Mouse (Mus musculus) CH12.LX (cell line): Measurements from ENCODE around the gene Cnot8. TPM values are rescaled to one million over a fixed set of nuclear protein-coding genes. Genes with fewer than 3 reads are reported as not detected.

Experiments used
- DNase-seq: peaks from one replicate; pipeline ENCODE4 v3.0.0-alpha.2; 2013; ENCODE audit errors: extremely low read depth
- H3K27ac ChIP-seq: 2 replicates; pipeline ENCODE4 v1.5.1; 2012; ENCODE audit warnings: low read depth, mild to moderate bottlenecking, control low read depth, moderate library complexity; ENCODE audit not compliant: insufficient read depth
- H3K27me3 ChIP-seq: replicated peaks from 2 replicates; pipeline ENCODE3; 2012; ENCODE audit warnings: inconsistent platforms
- H3K36me3 ChIP-seq, 2 experiments: replicated peaks in 1 of 2; 2 replicates each; pipeline versions ENCODE3 to v1.6.1; 2012; ENCODE audit warnings: inconsistent platforms in 1 of 2, low read length in 1 of 2, mild to moderate bottlenecking in 1 of 2, mixed read lengths in 1 of 2, moderate library complexity in 1 of 2; ENCODE audit not compliant: control insufficient read depth in 1 of 2, insufficient read depth in 1 of 2
- H3K4me1 ChIP-seq, 2 experiments: 2 replicates each; pipeline ENCODE4 v1.6.1; 2012; ENCODE audit warnings: inconsistent platforms in 1 of 2, moderate library complexity in 1 of 2; ENCODE audit not compliant: insufficient read depth in 2 of 2, control insufficient read depth in 1 of 2
- H3K4me2 ChIP-seq: 2 replicates; pipeline ENCODE4 v1.6.1; 2012; ENCODE audit warnings: low read depth, mild to moderate bottlenecking, control low read depth; ENCODE audit not compliant: poor library complexity, insufficient read depth, severe bottlenecking
- H3K4me3 ChIP-seq, 3 experiments: fragments of 150-350 bp in 1 of 3; sonication (generic) in 1 of 3; replicated peaks in 1 of 3; 2 replicates each; pipeline versions ENCODE3 to v1.5.1; 2011 to 2012; ENCODE audit warnings: low read depth in 2 of 3, low read length in 2 of 3, mild to moderate bottlenecking in 2 of 3, moderate library complexity in 2 of 3, control low read depth in 1 of 3, improper control_type of control experiment in 1 of 3, inconsistent platforms in 1 of 3, mixed read lengths in 1 of 3; ENCODE audit not compliant: poor library complexity in 1 of 3
- H3K79me2 ChIP-seq: replicated peaks from 2 replicates; pipeline ENCODE4 v1.6.1; 2012; ENCODE audit warnings: mild to moderate bottlenecking, moderate library complexity; ENCODE audit not compliant: control insufficient read depth, poor library complexity, insufficient read depth, severe bottlenecking; ENCODE audit errors: extremely low read depth
- H3K9ac ChIP-seq: 2 replicates; pipeline ENCODE4 v1.6.1; 2012; ENCODE audit warnings: low read depth, mild to moderate bottlenecking, control low read depth, moderate library complexity; ENCODE audit not compliant: insufficient read depth
- H3K9me3 ChIP-seq: replicated peaks from 2 replicates; pipeline ENCODE3; 2012; ENCODE audit warnings: low read length, inconsistent platforms, mixed read lengths
- CHD2 ChIP-seq: IDR thresholded peaks from 2 replicates; pipeline ENCODE4 v1.6.1; 2011; ENCODE audit warnings: low read length, improper control_type of control experiment
- CTCF ChIP-seq, 2 experiments: IDR thresholded peaks in 1 of 2; conservative IDR thresholded peaks in 1 of 2; 2 replicates each; pipeline ENCODE4 v1.5.1; 2011 to 2012; ENCODE audit warnings: low read depth in 2 of 2, low read length in 2 of 2, improper control_type of control experiment in 1 of 2, inconsistent platforms in 1 of 2, mild to moderate bottlenecking in 1 of 2, moderate library complexity in 1 of 2
- EP300 ChIP-seq: IDR thresholded peaks from 2 replicates; pipeline ENCODE4 v1.6.1; 2011; ENCODE audit warnings: low read length, improper control_type of control experiment
- ETS1 ChIP-seq: conservative IDR thresholded peaks from 2 replicates; pipeline ENCODE4 v1.6.1; 2012; ENCODE audit warnings: low read depth, mild to moderate bottlenecking, inconsistent platforms, low read length, improper control_type of control experiment, moderate library complexity
- GABPA ChIP-seq: IDR thresholded peaks from 2 replicates; pipeline ENCODE4 v1.6.1; 2012; ENCODE audit warnings: low read depth, low read length, improper control_type of control experiment, inconsistent platforms; ENCODE audit not compliant: insufficient replicate concordance
- HCFC1 ChIP-seq: IDR thresholded peaks from 2 replicates; pipeline ENCODE4 v1.6.1; 2012; ENCODE audit warnings: low read depth, mild to moderate bottlenecking, inconsistent platforms, low read length, improper control_type of control experiment
- IRF4 ChIP-seq: IDR thresholded peaks from 2 replicates; pipeline ENCODE4 v1.6.1; 2014; ENCODE audit warnings: low read depth, mild to moderate bottlenecking, inconsistent platforms, low read length, improper control_type of control experiment
- JUND ChIP-seq: conservative IDR thresholded peaks from 2 replicates; pipeline ENCODE4 v1.6.1; 2011; ENCODE audit warnings: low read depth, low read length, improper control_type of control experiment
- KAT2A ChIP-seq: IDR thresholded peaks from 2 replicates; pipeline ENCODE4 v1.6.1; 2012; ENCODE audit warnings: low read length, improper control_type of control experiment, inconsistent platforms; ENCODE audit not compliant: insufficient replicate concordance
- MAFK ChIP-seq: IDR thresholded peaks from 2 replicates; pipeline ENCODE4 v1.6.1; 2011; ENCODE audit warnings: low read length, improper control_type of control experiment; ENCODE audit not compliant: insufficient replicate concordance
- MAZ ChIP-seq: IDR thresholded peaks from 2 replicates; pipeline ENCODE4 v1.6.1; 2012; ENCODE audit warnings: low read depth, mild to moderate bottlenecking, inconsistent platforms, low read length, improper control_type of control experiment, moderate library complexity
- MEF2A ChIP-seq: IDR thresholded peaks from 2 replicates; pipeline ENCODE4 v1.6.1; 2014; ENCODE audit warnings: low read depth, mild to moderate bottlenecking, inconsistent platforms, low read length, improper control_type of control experiment, borderline replicate concordance
- MXI1 ChIP-seq: IDR thresholded peaks from 2 replicates; pipeline ENCODE4 v1.6.1; 2011; ENCODE audit warnings: mild to moderate bottlenecking, low read depth, low read length, improper control_type of control experiment
- MYC ChIP-seq: IDR thresholded peaks from 2 replicates; pipeline ENCODE4 v1.6.1; 2011; ENCODE audit warnings: low read depth, mild to moderate bottlenecking, improper control_type of control experiment, low read length
- NRF1 ChIP-seq: IDR thresholded peaks from 2 replicates; pipeline ENCODE4 v1.6.1; 2014; ENCODE audit warnings: low read depth, mild to moderate bottlenecking, inconsistent platforms, low read length, improper control_type of control experiment, moderate library complexity
- POLR2AphosphoS2 ChIP-seq: IDR thresholded peaks from 2 replicates; pipeline ENCODE4 v1.6.1; 2011; ENCODE audit warnings: low read depth, low read length, improper control_type of control experiment
- SIN3A ChIP-seq: IDR thresholded peaks from 2 replicates; pipeline ENCODE4 v1.6.1; 2012; ENCODE audit warnings: low read length, improper control_type of control experiment, inconsistent platforms
- SMC3 ChIP-seq: IDR thresholded peaks from 2 replicates; pipeline ENCODE4 v1.6.1; 2011; ENCODE audit warnings: low read depth, low read length, improper control_type of control experiment
- USF1 ChIP-seq: IDR thresholded peaks from 2 replicates; pipeline ENCODE4 v1.6.1; 2014; ENCODE audit warnings: low read depth, mild to moderate bottlenecking, inconsistent platforms, low read length, improper control_type of control experiment
- USF2 ChIP-seq: conservative IDR thresholded peaks from 2 replicates; pipeline ENCODE4 v1.6.1; 2011; ENCODE audit warnings: low read depth, low read length, improper control_type of control experiment
- ZC3H11A ChIP-seq: IDR thresholded peaks from 2 replicates; pipeline ENCODE4 v1.6.1; 2012; ENCODE audit warnings: low read depth, mild to moderate bottlenecking, inconsistent platforms, low read length, improper control_type of control experiment
- ZKSCAN1 ChIP-seq: IDR thresholded peaks from 2 replicates; pipeline ENCODE4 v1.6.1; 2012; ENCODE audit warnings: low read depth, inconsistent platforms, low read length, improper control_type of control experiment, borderline replicate concordance
- dilution Hi-C: fragments of 300-500 bp; cut with MboI; formaldehyde crosslinking; loops from 2 replicates; pipeline ENCODE4 v1.14.3; 2020; ENCODE audit warnings: low sequenced_read_pairs; ENCODE audit not compliant: extremely low pct_unique_long_range_greater_than_20kb, extremely low pct_ligation_motif_present
- in situ Hi-C: fragments of 300-500 bp; cut with MboI; formaldehyde crosslinking; loops from 3 replicates; pipeline ENCODE4 v1.14.3; 2019; ENCODE audit warnings: low sequenced_read_pairs, low pct_ligation_motif_present, low pct_unique_long_range_greater_than_20kb, mixed read lengths
- polyA plus RNA-seq: library from polyadenylated mRNA; unstranded; fragments of >175 nt; gene quantifications from 2 replicates; pipeline ENCODE4 v1.2.1, GENCODE M21; 2012; ENCODE audit warnings: low read depth; ENCODE audit not compliant: insufficient read length
- total RNA-seq, 2 experiments: library from RNA; depleted of rRNA; stranded (reverse); fragments of 300-350 nt in 1 of 2; fragments of >200 nt in 1 of 2; gene quantifications; 2 replicates each; pipeline ENCODE4 v1.2.3; 2012 to 2014

Cnot8 gene
- total and polyA plus RNA-seq, 3 experiments = 90.2 to 134 (median 91.9) TPM

DNA sequence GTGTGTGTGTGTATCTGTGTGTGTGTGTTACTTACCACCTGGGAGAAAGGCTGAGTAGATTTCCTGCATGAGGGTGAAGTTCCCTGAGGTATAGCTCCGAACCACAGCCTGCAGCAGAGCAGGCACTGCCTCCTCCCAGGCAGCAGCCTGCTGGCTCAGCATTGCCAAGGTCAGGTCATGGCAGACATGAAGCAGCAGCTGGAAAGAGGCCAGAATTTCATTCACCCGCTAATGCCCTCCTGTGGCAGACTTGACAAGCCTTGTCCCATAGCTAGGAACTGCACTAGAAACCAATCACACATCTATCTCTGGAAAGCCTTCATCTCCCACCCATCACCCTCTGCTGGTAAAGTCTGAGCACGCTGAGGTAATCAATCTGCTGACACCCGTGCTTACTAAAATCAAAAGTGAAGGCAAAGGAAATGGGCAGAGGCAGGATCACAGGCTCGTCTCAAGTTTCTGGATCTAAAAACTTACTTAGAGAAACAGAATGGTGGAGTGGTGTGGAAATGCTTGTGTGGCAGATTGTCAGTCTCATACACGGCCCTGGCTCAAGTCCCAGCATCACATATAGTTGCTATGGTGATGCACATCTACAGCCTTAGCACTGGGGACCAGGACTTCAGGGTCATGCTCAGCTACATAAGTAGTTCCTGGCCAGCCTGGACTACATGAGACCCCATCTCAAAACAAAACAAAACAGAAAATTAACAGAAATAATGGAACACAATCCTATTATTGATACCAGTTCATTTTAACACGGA, 22.6 kb downstream of the Cnot8 start:
- H3K4me1 ChIP-seq = no peaks in the 10 kb centered on the region
- H3K4me2 ChIP-seq = no peak overlapping the region
- dilution Hi-C loops = no loop called here
- no peak overlapping the region for H3K9ac ChIP-seq
- no peak for DNase-seq
- no peak overlapping the region for H3K4me3 ChIP-seq
- H3K36me3 ChIP-seq = peaks cover 90 to 97% of the 10 kb centered on the region in 2 experiments
- H3K9me3 ChIP-seq = no peaks in the 10 kb centered on the region
- TF ChIP-seq POLR2AphosphoS2 (0 out of 2 replicates have a peak, but pooled peaks have one; percentile 26), SMC3 (peak; percentile 18; the same call in 1 of the 2 replicates), CTCF (conservative IDR thresholded peaks at IDR 0.05 in 1 of 2, IDR thresholded peaks at IDR 0.05 in 1 of 2; ENCODE audit: low read depth in 2 of 2, low read length in 2 of 2) (peak in 1 of 2 experiments; percentile 31; a peak in 2 of 4 replicates), NRF1 (no peak), ZC3H11A (no peak), HCFC1 (no peak)
- H3K79me2 ChIP-seq = no peaks in the 10 kb centered on the region
- no peaks in the 10 kb centered on the region for H3K27me3 ChIP-seq
- no peak overlapping the region for H3K27ac ChIP-seq
- in situ Hi-C loops = no loop called here

DNA sequence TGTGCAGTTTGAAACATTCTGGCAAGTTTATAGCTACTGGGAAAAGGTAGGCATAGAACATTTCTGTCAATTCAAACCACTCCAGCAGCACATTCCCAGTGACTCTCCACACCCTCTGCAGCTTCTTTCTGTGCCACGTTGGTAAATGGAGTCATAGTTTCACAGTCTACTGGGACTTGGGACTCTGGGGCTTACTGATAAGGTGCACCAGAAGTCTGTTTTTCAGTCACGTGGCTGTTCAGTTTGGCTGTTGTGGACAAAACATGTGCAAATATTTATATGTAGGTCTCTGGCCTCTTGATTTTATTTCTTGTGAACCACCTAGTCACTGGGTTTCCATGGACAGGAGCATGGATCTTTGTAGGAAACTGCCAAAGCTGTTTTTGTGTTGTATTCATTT, 23.6 kb downstream of the Cnot8 start:
- no peaks in the 10 kb centered on the region for H3K9me3 ChIP-seq
- H3K4me2 ChIP-seq = no peak overlapping the region
- H3K9ac ChIP-seq = no peak overlapping the region
- in situ Hi-C loops (no loop called here), dilution Hi-C loops (no loop called here)
- H3K4me1 ChIP-seq = no peaks in the 10 kb centered on the region
- no peak for DNase-seq
- no peak overlapping the region for H3K4me3 ChIP-seq
- H3K27me3 ChIP-seq = no peaks in the 10 kb centered on the region
- H3K27ac ChIP-seq = no peak overlapping the region
- peaks cover 92 to 98% of the 10 kb centered on the region in 2 experiments for H3K36me3 ChIP-seq
- no peak for TF ChIP-seq SMC3
- no peak for TF ChIP-seq EP300
- TF ChIP-seq ETS1 = no peak
- no peaks in the 10 kb centered on the region for H3K79me2 ChIP-seq

DNA sequence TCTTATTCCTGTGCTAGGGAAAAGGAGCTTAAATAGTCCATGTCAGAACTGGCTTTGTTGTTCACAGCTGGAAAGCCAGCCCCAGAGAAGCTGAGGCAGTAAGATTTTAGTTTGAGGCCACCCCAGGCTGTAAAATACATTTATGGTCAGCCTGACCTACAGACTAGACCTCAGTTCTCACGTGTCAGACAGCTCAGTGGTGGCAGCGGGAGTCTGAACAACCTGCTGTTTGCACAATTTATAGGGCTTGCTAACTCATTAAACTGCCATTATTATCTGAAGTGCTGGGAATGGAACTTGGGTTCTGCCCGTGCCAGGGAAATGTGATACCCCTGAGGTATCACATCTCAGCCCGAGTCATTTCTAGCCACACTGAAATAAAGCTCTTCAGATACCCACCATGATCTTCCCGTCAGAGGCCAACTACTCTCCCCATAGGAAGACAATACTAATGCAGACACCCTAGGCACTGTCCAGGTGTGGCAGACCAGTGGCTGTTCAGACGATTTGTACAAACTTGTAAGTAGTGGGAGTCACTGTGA, 25.4 kb downstream of the Cnot8 start:
- Histone ChIP-seq H3K4me2 (no peak overlapping the region), H3K9ac (no peak overlapping the region), H3K4me3 (no peak overlapping the region), H3K9me3 (no peaks in the 10 kb centered on the region), H3K79me2 (no peaks in the 10 kb centered on the region), H3K36me3 (peaks cover 87 to 98% of the 10 kb centered on the region in 2 experiments), H3K4me1 (no peaks in the 10 kb centered on the region), H3K27me3 (no peaks in the 10 kb centered on the region), H3K27ac (no peak overlapping the region)
- dilution Hi-C loops (no loop called here), in situ Hi-C loops (no loop called here)
- no peak for TF ChIP-seq USF1
- TF ChIP-seq ZKSCAN1 = no peak
- no peak for TF ChIP-seq JUND
- TF ChIP-seq IRF4 = no peak
- TF ChIP-seq USF2 = no peak
- no peak for TF ChIP-seq CTCF (conservative IDR thresholded peaks at IDR 0.05 in 1 of 2, IDR thresholded peaks at IDR 0.05 in 1 of 2; ENCODE audit: low read depth in 2 of 2, low read length in 2 of 2)
- no peak for TF ChIP-seq CHD2
- no peak for TF ChIP-seq MXI1
- no peak for TF ChIP-seq MEF2A
- no peak for TF ChIP-seq POLR2AphosphoS2
- TF ChIP-seq MAZ = no peak
- TF ChIP-seq SIN3A = no peak
- no peak for TF ChIP-seq GABPA
- no peak for TF ChIP-seq KAT2A
- no peak for TF ChIP-seq MAFK
- no peak for TF ChIP-seq ETS1
- TF ChIP-seq MYC = no peak
- DNase-seq = no peak
